Mouse (Mus musculus): Measurements from ENCODE around the gene Abcc3. TPM values are rescaled to one million over a fixed set of nuclear protein-coding genes. Genes with fewer than 3 reads are reported as not detected.

Abcc3 gene
- polyA plus RNA-seq, 1 experiment from 2014 or later = 0.37 TPM

DNA sequence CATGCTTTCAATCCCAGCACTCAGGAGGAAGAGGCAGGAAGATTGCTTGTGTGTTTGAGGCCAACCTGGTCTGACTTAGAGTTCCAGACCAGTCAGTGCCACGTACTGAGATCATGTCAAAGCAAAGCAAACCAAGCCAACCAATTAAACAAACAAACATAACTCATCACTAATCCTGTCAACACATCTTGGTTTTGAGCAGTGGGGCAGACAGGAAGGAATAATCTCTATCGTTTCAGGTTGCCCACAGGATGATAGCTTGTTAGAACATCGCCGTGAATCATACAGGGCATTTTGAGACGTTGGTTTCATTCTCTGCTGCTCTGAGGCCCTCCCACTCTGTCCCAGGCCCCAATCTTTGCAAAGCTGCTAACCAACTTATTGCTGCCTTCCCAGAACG is 22.8 kb downstream of the Abcc3 start:
- no peaks in the 10 kb centered on the region; the same call in 1 of the 2 replicates for H3K9me3 ChIP-seq (replicated peaks)
- no peak for DNase-seq (ENCODE audit: low spot score)
- 0 out of 2 replicates have a peak, but pooled peaks cover 7% of the 10 kb centered on the region for H3K4me1 ChIP-seq
- no peaks in the 10 kb centered on the region for H3K36me3 ChIP-seq
- 88% methylated on average over 6 of the region's 6 CpGs for WGBS
- 0 out of 2 replicates have a peak, but pooled peaks cover 3% of the 10 kb centered on the region for H3K27me3 ChIP-seq (ENCODE audit: low read depth, poor library complexity, severe bottlenecking)
- no peak overlapping the region for H3K4me3 ChIP-seq
- no peak overlapping the region for H3K27ac ChIP-seq (replicated peaks)

- no peak overlapping the region for H3K4me3 ChIP-seq
- no peak overlapping the region for H3K27ac ChIP-seq (replicated peaks)
- DNase-seq (ENCODE audit: low spot score) = no peak
- 0 out of 2 replicates have a peak, but pooled peaks cover 3% of the 10 kb centered on the region for H3K27me3 ChIP-seq (ENCODE audit: low read depth, poor library complexity, severe bottlenecking)
- H3K9me3 ChIP-seq (replicated peaks) = no peaks in the 10 kb centered on the region; the same call in 1 of the 2 replicates
- 0 out of 2 replicates have a peak, but pooled peaks cover under 1% of the 10 kb centered on the region for H3K4me1 ChIP-seq
- WGBS = 77% methylated on average over 3 of the region's 3 CpGs
- no peaks in the 10 kb centered on the region for H3K36me3 ChIP-seq
Measured at GRCm38 (mm10) chr11:94365340-94365739, 27.5 kb downstream of the Abcc3 start.

DNA sequence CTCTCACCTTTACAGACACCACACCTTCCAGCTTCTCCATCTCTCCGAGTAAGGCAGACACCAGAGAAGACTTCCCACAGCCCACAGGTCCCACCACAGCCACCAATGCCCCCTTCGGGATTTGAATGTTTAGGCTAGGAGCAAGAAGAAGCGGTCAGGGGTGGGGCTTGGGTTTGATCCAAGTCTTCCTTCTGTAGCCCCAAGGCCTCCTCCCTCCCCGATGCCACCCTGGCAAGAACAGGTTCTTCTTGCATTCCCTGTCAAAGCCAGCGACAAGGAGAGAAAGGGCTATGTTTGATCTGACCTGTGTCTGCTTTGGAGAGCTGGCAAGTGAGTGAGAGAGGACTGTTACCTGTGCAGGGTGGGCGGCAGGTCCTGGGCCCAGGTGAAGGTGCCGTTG is 29.1 kb downstream of the Abcc3 start:
- no peaks in the 10 kb centered on the region; the same call in 1 of the 2 replicates for H3K9me3 ChIP-seq (replicated peaks)
- H3K4me3 ChIP-seq = no peak overlapping the region
- 87% methylated on average over 7 of the region's 7 CpGs for WGBS
- no peak for DNase-seq (ENCODE audit: low spot score)
- no peaks in the 10 kb centered on the region for H3K27me3 ChIP-seq (ENCODE audit: low read depth, poor library complexity, severe bottlenecking)
- H3K4me1 ChIP-seq = 0 out of 2 replicates have a peak, but pooled peaks cover 2% of the 10 kb centered on the region
- H3K27ac ChIP-seq (replicated peaks) = no peak overlapping the region
- H3K36me3 ChIP-seq = no peaks in the 10 kb centered on the region

GRCm38 (mm10) chr11:94362101-94362500 is 30.7 kb downstream of the Abcc3 start:
- H3K4me3 ChIP-seq = no peak overlapping the region
- WGBS = 93% methylated on average over 5 of the region's 5 CpGs

GRCm38 (mm10) chr11:94361166-94361870 is 31.5 kb downstream of the Abcc3 start:
- H3K9me3 ChIP-seq (replicated peaks) = no peaks in the 10 kb centered on the region; the same call in 1 of the 2 replicates
- H3K27me3 ChIP-seq (ENCODE audit: low read depth, poor library complexity, severe bottlenecking) = no peaks in the 10 kb centered on the region
- H3K36me3 ChIP-seq = no peaks in the 10 kb centered on the region
- no peak overlapping the region for H3K27ac ChIP-seq (replicated peaks)
- no peak overlapping the region for H3K4me3 ChIP-seq
- no peak for DNase-seq (ENCODE audit: low spot score)
- WGBS = 92% methylated on average over 14 of the region's 14 CpGs
- 0 out of 2 replicates have a peak, but pooled peaks cover 2% of the 10 kb centered on the region for H3K4me1 ChIP-seq

More at GRCm38 (mm10) chr11:94362101-94362500, 30.7 kb downstream of the Abcc3 start:
- Histone ChIP-seq H3K36me3 (no peaks in the 10 kb centered on the region), H3K4me1 (0 out of 2 replicates have a peak, but pooled peaks cover 2% of the 10 kb centered on the region), H3K9me3 (replicated peaks) (no peaks in the 10 kb centered on the region; the same call in 1 of the 2 replicates), H3K27me3 (ENCODE audit: low read depth, poor library complexity, severe bottlenecking) (no peaks in the 10 kb centered on the region), H3K27ac (replicated peaks) (no peak overlapping the region)
- no peak for DNase-seq (ENCODE audit: low spot score)

DNA sequence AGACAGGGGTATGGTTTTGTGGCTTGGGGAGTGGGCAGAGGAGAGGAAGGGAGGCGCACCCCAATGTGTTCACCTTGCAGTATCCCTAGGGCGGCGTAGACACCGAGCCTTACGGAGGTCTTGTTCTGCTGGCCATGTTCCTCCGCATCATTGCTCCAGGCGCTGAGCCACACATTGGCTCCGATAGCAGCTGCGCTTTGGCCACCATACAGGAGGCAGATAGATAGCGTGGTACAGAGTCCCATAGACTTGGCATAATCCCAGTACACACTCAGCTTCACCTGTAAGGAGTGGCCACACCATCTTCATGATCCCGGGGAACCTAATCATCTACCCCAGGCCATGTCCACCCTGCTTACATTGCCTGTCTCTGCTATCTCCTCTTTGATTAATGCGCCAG is 33.6 kb downstream of the Abcc3 start:
- H3K36me3 ChIP-seq = no peaks in the 10 kb centered on the region
- 0 out of 2 replicates have a peak, but pooled peaks cover 2% of the 10 kb centered on the region for H3K4me1 ChIP-seq
- DNase-seq (ENCODE audit: low spot score) = no peak
- H3K9me3 ChIP-seq (replicated peaks) = no peaks in the 10 kb centered on the region
- H3K27me3 ChIP-seq (ENCODE audit: low read depth, poor library complexity, severe bottlenecking) = no peaks in the 10 kb centered on the region
- no peak overlapping the region for H3K4me3 ChIP-seq
- no peak overlapping the region for H3K27ac ChIP-seq (replicated peaks)
- 94% methylated on average over 12 of the region's 12 CpGs for WGBS

DNA sequence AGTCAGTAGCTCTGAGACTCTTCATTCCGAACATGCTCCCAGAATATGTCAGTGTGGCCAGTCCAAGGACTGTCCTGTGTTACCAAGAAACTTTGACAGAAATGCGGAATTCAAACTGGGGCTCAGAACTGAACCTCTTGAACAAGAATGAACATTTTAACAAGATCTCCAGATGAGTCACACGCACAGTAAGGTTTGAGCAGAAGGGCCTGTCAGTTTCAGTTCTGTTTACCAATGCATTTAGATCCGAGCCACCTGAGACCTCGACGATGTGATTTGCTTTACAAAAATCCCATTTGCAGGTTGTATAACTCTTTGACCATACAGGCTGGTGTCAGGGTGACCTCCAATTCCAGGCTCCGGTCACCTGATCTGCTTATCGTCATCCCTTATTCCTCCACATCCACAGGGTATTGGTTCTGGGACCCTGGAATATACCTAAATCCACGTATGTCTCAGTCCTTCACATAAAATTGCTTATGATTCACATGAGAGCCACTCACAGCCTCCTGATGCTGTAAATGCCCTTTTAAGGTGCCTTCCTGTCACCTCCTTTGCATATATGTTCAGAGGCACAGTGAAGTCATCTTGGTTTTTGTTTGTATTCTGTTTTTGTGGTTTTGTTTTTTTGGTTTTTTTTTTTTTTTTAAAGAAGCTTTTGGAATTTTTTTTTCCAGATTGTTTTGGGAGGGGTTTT is 37.1 kb downstream of the Abcc3 start:
- H3K4me3 ChIP-seq = no peak overlapping the region
- WGBS = 89% methylated on average over 9 of the region's 9 CpGs

GRCm38 (mm10) chr11:94351094-94351493 is 41.7 kb downstream of the Abcc3 start:
- 39% methylated on average over 3 of the region's 3 CpGs for WGBS
- peaks cover 8% of the 10 kb centered on the region for H3K27me3 ChIP-seq (ENCODE audit: low read depth, poor library complexity, severe bottlenecking)
- no peak overlapping the region for H3K27ac ChIP-seq (replicated peaks)
- no peak for DNase-seq (ENCODE audit: low spot score)
- no peaks in the 10 kb centered on the region for H3K36me3 ChIP-seq
- no peak overlapping the region for H3K4me3 ChIP-seq
- no peaks in the 10 kb centered on the region for H3K9me3 ChIP-seq (replicated peaks)
- peaks cover 8% of the 10 kb centered on the region for H3K4me1 ChIP-seq

More for the DNA sequence above, 37.1 kb downstream of the Abcc3 start:
- H3K4me1 ChIP-seq = peaks cover 11% of the 10 kb centered on the region
- H3K36me3 ChIP-seq = no peaks in the 10 kb centered on the region
- no peaks in the 10 kb centered on the region for H3K9me3 ChIP-seq (replicated peaks)
- no peak for DNase-seq (ENCODE audit: low spot score)
- H3K27ac ChIP-seq (replicated peaks) = no peak overlapping the region
- H3K27me3 ChIP-seq (ENCODE audit: low read depth, poor library complexity, severe bottlenecking) = peaks cover 8% of the 10 kb centered on the region

DNA sequence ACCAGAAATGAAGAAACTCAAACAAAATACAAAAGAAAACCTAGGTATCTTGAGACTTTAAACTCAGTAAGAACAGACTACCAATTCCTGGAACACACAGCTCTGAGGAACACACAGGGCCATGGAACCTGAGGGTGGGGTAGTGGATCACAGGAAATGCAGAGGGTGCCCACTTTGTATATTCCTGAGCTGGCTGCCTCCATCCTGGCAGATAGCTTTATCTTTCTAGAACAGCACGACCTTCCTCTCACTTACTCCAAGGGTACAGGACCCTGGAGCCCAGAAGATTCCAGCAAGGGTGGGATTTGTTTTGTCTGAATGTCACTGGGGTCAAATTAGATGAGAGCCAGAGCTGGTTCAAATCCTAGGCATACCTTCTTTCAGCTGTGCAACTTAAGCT is 42.5 kb downstream of the Abcc3 start:
- no peaks in the 10 kb centered on the region for H3K9me3 ChIP-seq (replicated peaks)
- peaks cover 9% of the 10 kb centered on the region for H3K4me1 ChIP-seq
- peaks cover 12% of the 10 kb centered on the region for H3K27me3 ChIP-seq (ENCODE audit: low read depth, poor library complexity, severe bottlenecking)
- no peaks in the 10 kb centered on the region for H3K36me3 ChIP-seq
- no peak for DNase-seq (ENCODE audit: low spot score)
- no peak overlapping the region for H3K4me3 ChIP-seq
- H3K27ac ChIP-seq (replicated peaks) = no peak overlapping the region
- WGBS = 76% methylated on average over 1 of the region's 1 CpGs

DNA sequence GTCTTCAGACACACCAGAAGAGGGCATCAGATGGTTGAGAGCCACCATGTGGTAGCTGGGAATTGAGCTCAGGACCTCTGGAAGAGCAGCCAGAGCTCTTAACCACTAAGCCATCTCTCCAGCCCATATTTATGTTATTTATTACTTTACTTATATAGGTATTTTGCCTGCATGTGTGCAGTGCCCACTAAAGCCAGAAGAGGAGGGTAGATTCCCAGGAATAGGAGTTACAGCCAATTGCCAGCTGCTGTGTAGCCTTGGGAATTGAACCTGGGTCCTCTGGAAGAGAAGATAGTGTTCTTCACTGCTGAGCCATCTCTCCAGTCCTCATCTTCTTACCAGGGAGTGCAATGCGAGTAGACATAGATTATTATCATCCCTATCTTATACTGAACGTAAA is 43.0 kb downstream of the Abcc3 start:
- no peaks in the 10 kb centered on the region for H3K9me3 ChIP-seq (replicated peaks)
- no peak for DNase-seq (ENCODE audit: low spot score)
- no peaks in the 10 kb centered on the region for H3K36me3 ChIP-seq
- H3K27ac ChIP-seq (replicated peaks) = no peak overlapping the region
- H3K4me1 ChIP-seq = peaks cover 13% of the 10 kb centered on the region
- peaks cover 16% of the 10 kb centered on the region for H3K27me3 ChIP-seq (ENCODE audit: low read depth, poor library complexity, severe bottlenecking)
- 91% methylated on average over 2 of the region's 2 CpGs for WGBS
- H3K4me3 ChIP-seq = no peak overlapping the region

DNA sequence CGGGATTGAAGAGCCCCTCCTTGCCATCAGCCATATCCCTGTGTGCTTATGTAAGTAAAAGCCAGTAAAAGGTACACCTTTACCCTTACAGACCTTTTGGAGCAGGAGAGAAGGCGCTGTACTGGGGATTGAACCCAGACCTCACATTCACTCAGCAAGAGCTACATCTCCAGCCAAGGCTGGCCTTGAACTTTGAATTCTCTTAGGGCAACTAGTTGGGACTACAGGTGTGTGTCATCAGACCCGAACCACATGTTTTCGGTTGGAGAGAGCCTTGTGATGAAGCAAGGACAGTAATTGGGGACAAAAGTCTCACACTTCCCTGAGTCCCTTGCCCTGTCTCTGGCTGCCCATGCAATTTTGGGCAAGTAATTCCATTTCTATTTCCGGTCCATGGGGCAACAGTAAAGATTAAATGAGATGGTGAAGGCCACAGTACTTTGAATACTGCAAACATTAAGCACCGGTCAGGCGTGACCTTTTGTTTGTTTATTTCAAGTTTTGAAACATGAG is 45.7 kb downstream of the Abcc3 start:
- no peaks in the 10 kb centered on the region for H3K36me3 ChIP-seq

DNA sequence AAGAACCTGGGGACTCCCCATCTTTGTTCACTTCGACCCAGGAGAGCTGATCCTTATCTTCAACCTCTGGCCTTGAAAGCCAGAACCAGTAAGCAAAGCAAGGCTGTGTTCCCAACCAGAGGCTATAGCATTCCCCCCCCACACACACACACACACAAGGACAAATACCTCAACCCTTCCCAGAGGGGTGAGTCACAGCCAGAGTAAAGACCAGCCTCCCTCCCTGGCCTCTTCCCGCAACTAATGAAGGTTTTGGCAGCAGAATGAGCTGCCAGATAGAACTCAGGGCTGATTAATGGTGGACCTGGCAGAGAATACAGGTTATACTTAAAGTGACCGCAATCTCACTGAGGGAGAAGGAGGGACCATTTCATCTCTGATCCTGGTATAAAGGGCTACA is 46.2 kb downstream of the Abcc3 start:
- 82% methylated on average over 3 of the region's 3 CpGs for WGBS
- no peak for DNase-seq (ENCODE audit: low spot score)
- Histone ChIP-seq H3K4me3 (no peak overlapping the region), H3K27me3 (ENCODE audit: low read depth, poor library complexity, severe bottlenecking) (peaks cover 14% of the 10 kb centered on the region), H3K9me3 (replicated peaks) (no peaks in the 10 kb centered on the region), H3K36me3 (no peaks in the 10 kb centered on the region), H3K27ac (replicated peaks) (no peak overlapping the region), H3K4me1 (peaks cover 43% of the 10 kb centered on the region)

More for the DNA sequence above, 45.7 kb downstream of the Abcc3 start:
- Histone ChIP-seq H3K9me3 (replicated peaks) (no peaks in the 10 kb centered on the region), H3K4me1 (peaks cover 41% of the 10 kb centered on the region), H3K4me3 (no peak overlapping the region), H3K27ac (replicated peaks) (no peak overlapping the region), H3K27me3 (ENCODE audit: low read depth, poor library complexity, severe bottlenecking) (peaks cover 19% of the 10 kb centered on the region)
- no peak for DNase-seq (ENCODE audit: low spot score)
- WGBS = 89% methylated on average over 7 of the region's 7 CpGs
